Mouse (Mus musculus): Measurements from ENCODE around the gene Terb1.

The Terb1 gene

GRCm38 (mm10) chr8:104411468-104411867, 98.2 kb downstream of the Terb1 start:
- no peak for DNase-seq (ENCODE audit: low spot score)

DNA sequence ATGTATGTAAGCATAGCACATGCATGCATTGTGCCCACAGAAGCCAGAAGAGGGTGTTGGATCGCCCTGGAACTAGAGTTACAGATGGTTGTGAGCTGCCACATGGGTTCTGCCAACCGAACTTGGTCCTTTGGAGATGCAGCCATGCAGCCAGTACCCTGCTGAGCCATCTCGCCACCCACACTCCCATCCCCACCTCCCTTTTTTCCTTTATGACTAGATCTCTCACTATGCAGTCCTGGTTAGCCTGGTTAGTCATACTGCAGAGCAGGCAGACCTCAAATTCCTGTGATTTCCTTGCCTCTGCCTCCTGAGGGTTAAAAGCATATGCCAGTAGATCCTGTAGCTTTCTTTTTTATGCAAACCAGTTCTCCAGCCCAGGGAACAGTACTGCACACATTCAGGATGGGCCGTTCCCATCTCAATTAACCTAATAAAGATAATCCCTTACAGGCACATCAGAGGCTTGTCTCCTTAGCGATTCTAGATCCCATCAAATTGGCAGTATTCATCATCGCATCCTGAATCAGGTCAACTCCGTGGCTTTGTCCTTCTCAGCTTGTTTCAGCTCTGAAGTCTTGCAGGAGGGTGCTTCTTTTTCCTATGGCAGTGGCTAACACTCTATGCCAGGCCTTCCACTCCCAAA, 99.0 kb downstream of the Terb1 start:
- no peak for DNase-seq (ENCODE audit: low spot score)

DNA sequence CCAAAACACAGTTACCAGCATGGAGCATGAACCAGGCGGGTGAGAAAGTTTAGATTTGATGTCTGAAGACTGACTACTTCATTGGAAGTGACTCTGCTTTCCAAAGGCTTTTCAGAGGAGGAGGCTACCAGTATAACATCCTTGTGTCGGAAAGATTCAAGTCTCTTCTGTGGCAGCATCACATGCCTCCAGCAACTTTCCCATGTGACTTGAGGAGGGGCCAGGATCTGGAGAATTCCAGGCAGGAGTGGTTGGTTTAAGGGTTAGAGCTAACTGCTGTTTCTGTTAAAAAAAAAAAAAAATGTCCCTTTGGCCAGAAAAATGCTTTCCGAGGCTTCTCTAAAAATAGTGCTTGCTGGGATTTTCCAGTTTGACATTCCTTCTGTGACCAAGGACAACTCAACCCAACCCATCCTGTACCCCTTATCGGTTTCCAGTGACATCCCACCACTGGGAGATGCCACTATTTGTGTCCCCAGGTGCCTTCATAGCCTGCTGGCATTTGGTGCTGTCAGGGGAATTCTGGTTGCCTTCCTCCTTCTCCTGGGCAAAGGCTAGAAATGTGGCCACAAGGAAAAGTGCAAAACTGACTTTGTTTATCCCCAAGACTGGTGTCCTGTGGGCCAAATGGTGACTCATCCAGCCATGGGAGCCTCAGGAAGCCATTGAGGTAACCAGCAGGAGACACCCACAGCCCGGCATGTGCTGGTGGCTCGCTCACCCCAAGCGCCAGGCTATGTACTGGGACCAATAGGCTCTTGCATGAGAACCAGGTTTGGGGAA, 101.2 kb downstream of the Terb1 start:
- no peak for DNase-seq (ENCODE audit: low spot score)

- DNase-seq (ENCODE audit: low spot score): no peak
Observed at GRCm38 (mm10) chr8:104406340-104407128, 103.2 kb downstream of the Terb1 start.

- no peak for DNase-seq (ENCODE audit: low spot score)
Observed at GRCm38 (mm10) chr8:104405430-104406187, 104.1 kb downstream of the Terb1 start.

DNA sequence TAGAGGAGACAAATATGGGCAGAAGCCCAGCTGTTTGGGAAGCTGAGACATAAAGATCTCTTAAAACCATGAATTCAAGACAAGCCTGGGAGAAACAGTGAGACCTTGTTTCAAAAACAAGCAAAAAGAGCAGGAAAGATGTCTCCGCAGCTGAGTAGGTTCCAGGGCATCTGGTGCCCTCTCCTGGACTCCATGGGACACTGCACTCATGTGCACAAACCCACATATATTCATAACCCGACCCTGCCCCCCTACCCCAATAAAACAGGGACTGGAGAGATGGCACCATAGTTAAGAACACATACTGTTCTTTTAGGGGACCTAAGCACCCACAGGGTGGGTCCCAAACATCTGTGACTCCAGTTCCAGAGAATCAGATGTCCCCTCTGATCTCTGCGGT, 106.1 kb downstream of the Terb1 start:
- DNase-seq (ENCODE audit: low spot score): no peak

Measured in urinary bladder, postnatal 25 days (tissue).